Mouse (Mus musculus): ENCODE measurements around the gene Ppp6c.

- TF ChIP-seq CTCF (IDR thresholded peaks at IDR 0.05; ENCODE audit: borderline replicate concordance, insufficient read depth, low read depth, low read length) (no peak), POLR2A (IDR thresholded peaks at IDR 0.05; ENCODE audit: borderline replicate concordance, insufficient read depth, low read length) (no peak)
These were observed 7.2 kb downstream of the Ppp6c start for GRCm38 (mm10) chr2:39219034-39219433.
